Mouse (Mus musculus) lung, embryonic 14.5 days (tissue): ENCODE results near the gene Dcun1d4. TPM values are rescaled to one million over a fixed set of nuclear protein-coding genes. Genes with fewer than 3 reads are reported as not detected.

Experiments
- ATAC-seq: fragments of 200-750 bp; cut with Nextera tagmentation; 2 replicates; pipeline ENCODE4 v1.8.0; 2017; ENCODE audit warnings: mild to moderate bottlenecking, moderate TSS enrichment, moderate library complexity; ENCODE audit not compliant: insufficient read depth
- DNase-seq: peaks from one replicate; pipeline ENCODE4 v3.0.0-alpha.2; 2015
- H3K27ac ChIP-seq: fragments of 300-500 bp; sonication (generic); 2 replicates; pipeline ENCODE4 v1.5.1; 2014; ENCODE audit warnings: low read depth, mild to moderate bottlenecking, moderate library complexity
- H3K27me3 ChIP-seq: fragments of 300-500 bp; sonication (generic); 2 replicates; pipeline ENCODE4 v1.6.1; 2014; ENCODE audit warnings: low read length, control low read depth; ENCODE audit not compliant: insufficient read depth
- H3K36me3 ChIP-seq: fragments of 300-500 bp; sonication (generic); 2 replicates; pipeline ENCODE4 v1.6.1; 2014; ENCODE audit warnings: control low read depth; ENCODE audit not compliant: insufficient read depth
- H3K4me1 ChIP-seq: fragments of 300-500 bp; sonication (generic); 2 replicates; pipeline ENCODE4 v1.6.1; 2014; ENCODE audit warnings: antibody characterized with exemption, control low read depth; ENCODE audit not compliant: insufficient read depth
- H3K4me2 ChIP-seq: fragments of 300-500 bp; sonication (generic); 2 replicates; pipeline ENCODE4 v1.6.1; 2014; ENCODE audit warnings: mild to moderate bottlenecking
- H3K4me3 ChIP-seq: fragments of 300-500 bp; sonication (generic); 2 replicates; pipeline ENCODE4 v1.5.1; 2014; ENCODE audit warnings: low read depth, low read length
- H3K9ac ChIP-seq: fragments of 300-500 bp; sonication (generic); 2 replicates; pipeline ENCODE4 v1.6.1; 2014
- H3K9me3 ChIP-seq: fragments of 300-500 bp; sonication (generic); 2 replicates; pipeline ENCODE4 v1.6.1; 2016; ENCODE audit warnings: low read depth, low read length, control low read depth
- CTCF ChIP-seq: IDR thresholded peaks from 2 replicates; pipeline ENCODE4 v1.5.1; 2016; ENCODE audit warnings: antibody characterized with exemption, low read depth
- WGBS: fragments of 180-500 bp; shearing (Covaris S2); extraction: QIAGEN DNeasy Blood & Tissue Kit; methylation state at CpG from one replicate; pipeline ENCODE4 v1.1.7; 2014; 5-methylcytosine and 5-hydroxymethylcytosine counted together
- polyA plus RNA-seq: library from polyadenylated mRNA; unstranded; fragments of >200 nt; fragmentation: Nextera tagmentation; extraction: Ambion mirVana; gene quantifications from 2 replicates; pipeline ENCODE4 v1.2.1, GENCODE M21; 2014

Gene Dcun1d4
- polyA plus RNA-seq, 1 experiment from 2014 or later: 34.5 TPM

GRCm38 (mm10) chr5:73564038-73564437, 83.2 kb downstream of the Dcun1d4 start:
- H3K4me1 ChIP-seq: no peaks in the 10 kb centered on the region
- WGBS: 94% methylated on average over 6 of the region's 6 CpGs

GRCm38 (mm10) chr5:73566119-73566518, 85.3 kb downstream of the Dcun1d4 start:
- Histone ChIP-seq H3K9me3 (no peaks in the 10 kb centered on the region), H3K4me2 (no peak overlapping the region), H3K4me3 (no peak overlapping the region), H3K9ac (no peak overlapping the region), H3K36me3 (no peaks in the 10 kb centered on the region), H3K27ac (no peak overlapping the region), H3K4me1 (no peaks in the 10 kb centered on the region), H3K27me3 (no peaks in the 10 kb centered on the region)
- ATAC-seq (no peak), DNase-seq (no peak)
- WGBS: 60% methylated on average over 5 of the region's 5 CpGs
- TF ChIP-seq CTCF: no peak

More at GRCm38 (mm10) chr5:73564038-73564437, 83.2 kb downstream of the Dcun1d4 start:
- Histone ChIP-seq H3K27me3 (no peaks in the 10 kb centered on the region), H3K4me2 (no peak overlapping the region), H3K4me3 (no peak overlapping the region), H3K9me3 (no peaks in the 10 kb centered on the region), H3K27ac (no peak overlapping the region), H3K9ac (no peak overlapping the region), H3K36me3 (peaks cover 8% of the 10 kb centered on the region; the same call in 1 of the 2 replicates)
- DNase-seq: no peak
- no peak for ATAC-seq
- no peak for TF ChIP-seq CTCF

- Histone ChIP-seq H3K9ac (no peak overlapping the region), H3K9me3 (no peaks in the 10 kb centered on the region), H3K4me2 (no peak overlapping the region), H3K27me3 (no peaks in the 10 kb centered on the region), H3K4me1 (no peaks in the 10 kb centered on the region), H3K27ac (no peak overlapping the region), H3K4me3 (no peak overlapping the region), H3K36me3 (no peaks in the 10 kb centered on the region)
- TF ChIP-seq CTCF: no peak
- DNase-seq (no peak), ATAC-seq (no peak)
- 75% methylated on average over 4 of the region's 4 CpGs for WGBS
Measured at GRCm38 (mm10) chr5:73566892-73567291, 86.1 kb downstream of the Dcun1d4 start.

- 73% methylated on average over 5 of the region's 5 CpGs for WGBS
- Histone ChIP-seq H3K4me3 (no peak overlapping the region), H3K27ac (no peak overlapping the region), H3K36me3 (no peaks in the 10 kb centered on the region), H3K9ac (no peak overlapping the region), H3K9me3 (no peaks in the 10 kb centered on the region), H3K4me2 (no peak overlapping the region), H3K27me3 (no peaks in the 10 kb centered on the region), H3K4me1 (no peaks in the 10 kb centered on the region)
- TF ChIP-seq CTCF: no peak
- DNase-seq: no peak
- no peak for ATAC-seq
Measured at GRCm38 (mm10) chr5:73569181-73569580, 88.4 kb downstream of the Dcun1d4 start.

GRCm38 (mm10) chr5:73571395-73572156, 90.8 kb downstream of the Dcun1d4 start:
- WGBS: 87% methylated on average over 6 of the region's 6 CpGs

GRCm38 (mm10) chr5:73572846-73573245, 92.0 kb downstream of the Dcun1d4 start:
- WGBS: 82% methylated on average over 2 of the region's 2 CpGs
- no peaks in the 10 kb centered on the region for H3K27me3 ChIP-seq
- no peak overlapping the region for H3K4me2 ChIP-seq
- no peak overlapping the region for H3K27ac ChIP-seq
- no peaks in the 10 kb centered on the region for H3K4me1 ChIP-seq
- no peaks in the 10 kb centered on the region for H3K36me3 ChIP-seq
- no peak for ATAC-seq
- no peak overlapping the region for H3K9ac ChIP-seq
- no peak overlapping the region for H3K4me3 ChIP-seq
- peak; percentile 40 for DNase-seq
- H3K9me3 ChIP-seq: no peaks in the 10 kb centered on the region
- TF ChIP-seq CTCF: no peak

More at GRCm38 (mm10) chr5:73571395-73572156, 90.8 kb downstream of the Dcun1d4 start:
- H3K27me3 ChIP-seq: no peaks in the 10 kb centered on the region
- ATAC-seq: no peak
- DNase-seq: no peak
- no peak overlapping the region for H3K4me2 ChIP-seq
- H3K9ac ChIP-seq: no peak overlapping the region
- H3K4me1 ChIP-seq: no peaks in the 10 kb centered on the region
- H3K9me3 ChIP-seq: no peaks in the 10 kb centered on the region
- H3K36me3 ChIP-seq: no peaks in the 10 kb centered on the region
- TF ChIP-seq CTCF: no peak
- no peak overlapping the region for H3K27ac ChIP-seq
- no peak overlapping the region for H3K4me3 ChIP-seq

- Histone ChIP-seq H3K36me3 (no peaks in the 10 kb centered on the region), H3K27me3 (no peaks in the 10 kb centered on the region), H3K4me2 (no peak overlapping the region), H3K9ac (no peak overlapping the region), H3K4me3 (no peak overlapping the region), H3K4me1 (no peaks in the 10 kb centered on the region), H3K27ac (no peak overlapping the region), H3K9me3 (no peaks in the 10 kb centered on the region)
- ATAC-seq (no peak), DNase-seq (no peak)
- no peak for TF ChIP-seq CTCF
- 64% methylated on average over 7 of the region's 7 CpGs for WGBS
Measured at GRCm38 (mm10) chr5:73573789-73574188, 93.0 kb downstream of the Dcun1d4 start.
